Mouse (Mus musculus) forebrain, embryonic 16.5 days (tissue): ENCODE results near the gene Ppp1r9a. TPM values are rescaled to one million over a fixed set of nuclear protein-coding genes. Genes with fewer than 3 reads are reported as not detected.

Experiments
- ATAC-seq: fragments of 200-750 bp; cut with Nextera tagmentation; 2 replicates; pipeline ENCODE4 v1.8.0; 2017; ENCODE audit warnings: mild to moderate bottlenecking, moderate library complexity
- H3K27ac ChIP-seq: fragments of 300-500 bp; sonication (generic); 2 replicates; pipeline ENCODE4 v1.5.1; 2014; ENCODE audit warnings: low read length, control low read depth
- H3K27me3 ChIP-seq: fragments of 300-500 bp; sonication (generic); replicated peaks from 2 replicates; pipeline ENCODE4 v1.6.1; 2014; ENCODE audit warnings: low read length; ENCODE audit not compliant: control insufficient read depth, insufficient read depth
- H3K36me3 ChIP-seq: fragments of 300-500 bp; sonication (generic); 2 replicates; pipeline ENCODE4 v1.6.1; 2014; ENCODE audit not compliant: control insufficient read depth, insufficient read depth
- H3K4me1 ChIP-seq: fragments of 300-500 bp; sonication (generic); replicated peaks from 2 replicates; pipeline ENCODE4 v1.6.1; 2014; ENCODE audit warnings: low read length; ENCODE audit not compliant: control insufficient read depth, insufficient read depth
- H3K4me2 ChIP-seq: fragments of 300-500 bp; sonication (generic); 2 replicates; pipeline ENCODE4 v1.6.1; 2014; ENCODE audit warnings: mild to moderate bottlenecking, low read length, control low read depth
- H3K4me3 ChIP-seq: fragments of 300-500 bp; sonication (generic); replicated peaks from 2 replicates; pipeline ENCODE4 v1.5.1; 2014; ENCODE audit warnings: mild to moderate bottlenecking, low read length, control low read depth
- H3K9ac ChIP-seq: fragments of 300-500 bp; sonication (generic); replicated peaks from 2 replicates; pipeline ENCODE4 v1.6.1; 2014; ENCODE audit warnings: low read depth, low read length, control low read depth
- H3K9me3 ChIP-seq: fragments of 300-500 bp; sonication (generic); 2 replicates; pipeline ENCODE4 v1.6.1; 2016; ENCODE audit warnings: low read length; ENCODE audit not compliant: control insufficient read depth
- WGBS: fragments of 180-500 bp; shearing (Covaris S2); extraction: QIAGEN DNeasy Blood & Tissue Kit; methylation state at CpG from one replicate; pipeline ENCODE4 v1.1.7; 2014; 5-methylcytosine and 5-hydroxymethylcytosine counted together
- polyA plus RNA-seq: library from polyadenylated mRNA; unstranded; fragments of >200 nt; fragmentation: Nextera tagmentation; extraction: Ambion mirVana; gene quantifications from 2 replicates; pipeline ENCODE4 v1.2.1, GENCODE M21; 2015

Gene Ppp1r9a
- polyA plus RNA-seq, 1 experiment from 2014 or later, result 41.7 TPM

DNA sequence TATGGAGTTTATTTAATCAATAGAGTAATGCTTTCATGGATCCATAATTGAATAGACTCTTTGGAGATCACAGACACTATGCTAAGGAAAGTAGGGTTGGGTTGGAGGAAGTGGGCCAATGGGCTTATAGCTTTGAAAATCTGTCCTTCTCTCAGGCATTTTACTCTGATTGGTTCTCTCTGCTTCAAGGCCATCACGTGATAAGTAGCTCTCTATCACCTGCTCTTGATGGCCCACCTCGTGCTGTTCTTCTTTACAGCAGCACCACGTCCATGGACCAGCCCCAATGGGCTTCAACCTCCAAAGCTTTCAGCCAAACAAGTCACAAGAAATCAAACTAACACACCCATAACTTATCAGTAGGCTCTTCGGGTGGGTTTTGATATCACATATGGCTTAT, 288.0 kb downstream of the Ppp1r9a start:
- no peaks in the 10 kb centered on the region for H3K4me1 ChIP-seq
- no peak overlapping the region for H3K9ac ChIP-seq
- H3K27ac ChIP-seq, result no peak overlapping the region
- no peak overlapping the region for H3K4me2 ChIP-seq
- no peaks in the 10 kb centered on the region for H3K27me3 ChIP-seq
- WGBS, result 89% methylated on average over 4 of the region's 4 CpGs
- no peaks in the 10 kb centered on the region for H3K36me3 ChIP-seq
- no peaks in the 10 kb centered on the region for H3K9me3 ChIP-seq
- H3K4me3 ChIP-seq, result no peak overlapping the region
- ATAC-seq, result no peak

DNA sequence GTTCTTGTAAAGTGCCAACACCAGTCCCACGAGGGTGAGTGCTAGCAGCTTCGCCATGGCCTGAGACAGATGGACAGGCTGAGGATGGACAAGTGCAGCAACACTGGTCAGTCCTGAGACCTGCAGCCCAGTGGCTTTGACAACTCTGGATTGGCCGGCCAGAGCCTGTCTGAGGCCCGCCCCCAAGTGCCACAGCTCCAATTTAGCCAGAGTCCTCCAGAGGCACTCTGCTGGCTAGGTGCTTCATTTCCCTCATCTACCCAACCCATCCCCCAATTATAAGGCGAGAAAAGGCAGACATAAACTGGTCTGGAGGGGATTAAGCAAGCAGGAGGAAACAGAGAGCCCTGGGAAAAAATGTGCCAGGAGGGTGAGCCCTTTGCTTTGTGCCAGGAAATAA, 291.0 kb downstream of the Ppp1r9a start, which contains the start of gene Pon1:
Gene Pon1 (minus strand): TSS at position 254 of the 400 bp plus-strand sequence.
- H3K27ac ChIP-seq, result no peak within 1 kb of the TSS
- H3K9ac ChIP-seq, result no peak within 1 kb of the TSS
- no peak for ATAC-seq
- H3K4me1 ChIP-seq, result no peaks in the 10 kb centered on the region
- no peaks in the 10 kb centered on the region for H3K27me3 ChIP-seq
- no peak within 1 kb of the TSS for H3K4me3 ChIP-seq
- H3K36me3 ChIP-seq, result no peaks in the 10 kb centered on the region
- H3K9me3 ChIP-seq, result no peaks in the 10 kb centered on the region
- WGBS, result 36% methylated on average over 5 of the region's 5 CpGs
- no peak within 1 kb of the TSS for H3K4me2 ChIP-seq

DNA sequence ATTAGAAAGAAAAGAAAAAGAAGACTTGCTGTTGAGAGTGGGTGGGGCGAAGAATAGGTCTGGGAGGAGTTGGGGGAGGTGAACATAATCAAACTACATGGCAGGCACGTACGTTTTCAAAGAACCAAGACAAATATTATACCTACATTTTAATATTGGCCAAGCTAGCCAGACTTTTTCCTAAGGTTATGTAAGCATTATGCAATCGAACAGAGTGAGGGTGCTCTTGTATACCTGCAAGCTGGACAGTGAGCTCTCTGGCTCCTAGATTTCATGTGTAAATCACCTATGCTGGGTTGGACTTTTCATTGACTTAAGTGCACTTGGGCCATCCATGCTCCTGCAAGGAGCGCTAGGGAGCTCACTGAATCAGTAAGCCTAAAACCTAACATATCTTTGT, 295.9 kb downstream of the Ppp1r9a start:
- Histone ChIP-seq H3K4me3 (no peak overlapping the region), H3K27ac (no peak overlapping the region), H3K36me3 (no peaks in the 10 kb centered on the region), H3K9me3 (no peaks in the 10 kb centered on the region), H3K9ac (no peak overlapping the region), H3K4me1 (no peaks in the 10 kb centered on the region), H3K4me2 (no peak overlapping the region), H3K27me3 (no peaks in the 10 kb centered on the region)
- ATAC-seq, result no peak
- WGBS, result 91% methylated on average over 5 of the region's 5 CpGs

DNA sequence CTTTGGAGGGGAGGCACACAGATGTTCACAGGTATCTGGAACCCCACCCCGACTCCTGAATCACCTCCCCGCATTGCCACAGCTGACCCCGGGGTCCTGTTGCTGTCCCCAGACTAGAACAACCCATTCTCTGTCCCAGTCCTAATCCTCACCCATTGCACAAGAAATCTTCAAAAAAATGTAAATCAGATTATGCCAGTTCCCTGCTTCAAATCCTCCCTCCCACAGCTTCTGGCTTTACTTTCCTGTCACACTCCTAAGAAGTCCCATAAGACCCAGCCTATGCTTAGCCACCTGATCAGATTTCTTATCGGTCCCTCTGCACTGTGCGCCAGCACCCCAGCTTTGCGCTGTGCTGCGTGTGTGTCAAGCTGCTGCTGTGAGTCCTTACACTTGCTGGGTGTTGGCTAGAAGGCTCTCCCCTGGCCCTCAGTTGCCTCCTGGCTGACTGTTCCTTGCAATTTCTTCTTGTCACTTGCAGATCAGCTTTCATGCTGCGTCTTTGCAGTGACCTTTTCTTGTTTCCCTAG, 296.7 kb downstream of the Ppp1r9a start:
- H3K9ac ChIP-seq, result no peak overlapping the region
- no peak overlapping the region for H3K4me3 ChIP-seq
- 88% methylated on average over 8 of the region's 8 CpGs for WGBS
- no peak overlapping the region for H3K4me2 ChIP-seq
- H3K27ac ChIP-seq, result no peak overlapping the region
- H3K27me3 ChIP-seq, result no peaks in the 10 kb centered on the region
- H3K4me1 ChIP-seq, result no peaks in the 10 kb centered on the region
- H3K36me3 ChIP-seq, result no peaks in the 10 kb centered on the region
- no peaks in the 10 kb centered on the region for H3K9me3 ChIP-seq
- no peak for ATAC-seq

DNA sequence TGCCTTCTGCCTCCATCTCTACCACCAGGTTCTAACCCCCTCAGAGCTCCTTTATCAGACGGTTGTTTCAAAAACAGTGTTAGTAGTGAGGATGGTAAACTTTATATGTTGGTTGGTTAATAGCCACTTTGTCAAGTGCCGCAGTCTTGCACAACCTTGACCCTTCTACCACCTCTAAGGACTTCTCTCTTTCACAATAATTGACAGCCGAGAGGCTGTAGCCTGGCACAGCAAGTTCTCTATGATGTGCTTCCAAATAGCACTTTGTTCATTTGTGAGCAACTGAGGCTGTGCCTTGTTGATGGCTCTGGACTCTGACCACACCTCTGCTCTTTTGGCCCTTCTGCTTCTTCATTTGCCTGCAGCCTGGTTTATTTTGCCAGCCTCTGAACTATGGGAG, 297.2 kb downstream of the Ppp1r9a start:
- WGBS, result 90% methylated on average over 3 of the region's 3 CpGs
- H3K4me2 ChIP-seq, result no peak overlapping the region

DNA sequence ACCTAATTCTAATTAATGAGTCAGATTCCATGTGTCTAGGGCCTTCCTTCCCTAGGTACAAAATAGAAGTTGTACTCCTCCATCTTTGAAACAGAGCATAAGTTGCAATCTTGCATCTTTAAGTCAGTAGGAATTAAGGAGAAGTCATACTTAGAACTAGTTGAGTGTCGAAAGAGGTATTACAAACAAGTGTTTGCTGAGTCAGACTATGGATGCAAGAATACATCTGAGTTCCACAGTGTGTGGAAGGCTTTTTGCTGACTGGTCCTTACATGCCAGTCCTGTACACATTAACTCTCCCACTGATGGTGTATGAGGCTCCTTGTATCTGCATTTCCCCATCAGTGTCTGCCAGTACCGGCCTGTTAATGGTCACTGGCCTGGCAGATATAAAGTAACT, 305.1 kb downstream of the Ppp1r9a start:
- no peak overlapping the region for H3K4me2 ChIP-seq
- WGBS, result 89% methylated on average over 2 of the region's 2 CpGs
- no peak for ATAC-seq

More for the DNA sequence above, 297.2 kb downstream of the Ppp1r9a start:
- H3K9ac ChIP-seq, result no peak overlapping the region
- no peak for ATAC-seq
- H3K27ac ChIP-seq, result no peak overlapping the region
- H3K27me3 ChIP-seq, result no peaks in the 10 kb centered on the region
- no peaks in the 10 kb centered on the region for H3K9me3 ChIP-seq
- H3K36me3 ChIP-seq, result no peaks in the 10 kb centered on the region
- H3K4me3 ChIP-seq, result no peak overlapping the region
- no peaks in the 10 kb centered on the region for H3K4me1 ChIP-seq

More for the DNA sequence above, 305.1 kb downstream of the Ppp1r9a start:
- no peaks in the 10 kb centered on the region for H3K27me3 ChIP-seq
- H3K9me3 ChIP-seq, result no peaks in the 10 kb centered on the region
- H3K4me3 ChIP-seq, result no peak overlapping the region
- no peaks in the 10 kb centered on the region for H3K4me1 ChIP-seq
- no peaks in the 10 kb centered on the region for H3K36me3 ChIP-seq
- no peak overlapping the region for H3K9ac ChIP-seq
- H3K27ac ChIP-seq, result no peak overlapping the region

Other genes starting within 250 kb of the Ppp1r9a start
- 53.7 and 57.1 TPM in 2 replicates for gene Sgce, start 155.7 kb upstream of the Ppp1r9a start, polyA plus RNA-seq
- gene Peg10, start 155.6 kb upstream of the Ppp1r9a start, polyA plus RNA-seq, result 2.9 and 5.0 TPM in 2 replicates